Mouse (Mus musculus) forebrain, embryonic 13.5 days (tissue): ENCODE results near the gene Kcnab2. TPM values are rescaled to one million over a fixed set of nuclear protein-coding genes. Genes with fewer than 3 reads are reported as not detected.

Experiments
- ATAC-seq: fragments of 200-750 bp; cut with Nextera tagmentation; 2 replicates; pipeline ENCODE4 v1.8.0; 2017
- H3K27ac ChIP-seq: fragments of 300-500 bp; sonication (generic); 2 replicates; pipeline ENCODE4 v1.5.1; 2015; ENCODE audit warnings: inconsistent platforms, mild to moderate bottlenecking, moderate library complexity
- H3K27me3 ChIP-seq: fragments of 300-500 bp; sonication (generic); 2 replicates; pipeline ENCODE4 v1.6.1; 2015; ENCODE audit warnings: mild to moderate bottlenecking, inconsistent platforms
- H3K36me3 ChIP-seq: fragments of 300-500 bp; sonication (generic); 2 replicates; pipeline ENCODE4 v1.6.1; 2015; ENCODE audit warnings: mild to moderate bottlenecking, inconsistent platforms; ENCODE audit not compliant: poor library complexity, severe bottlenecking
- H3K4me1 ChIP-seq: fragments of 300-500 bp; sonication (generic); 2 replicates; pipeline ENCODE4 v1.6.1; 2015; ENCODE audit warnings: inconsistent platforms
- H3K4me2 ChIP-seq: fragments of 300-500 bp; sonication (generic); 2 replicates; pipeline ENCODE4 v1.6.1; 2015; ENCODE audit warnings: inconsistent platforms, mild to moderate bottlenecking, moderate library complexity
- H3K4me3 ChIP-seq: fragments of 300-500 bp; sonication (generic); 2 replicates; pipeline ENCODE4 v1.5.1; 2015; ENCODE audit warnings: mild to moderate bottlenecking, inconsistent platforms
- H3K9ac ChIP-seq: fragments of 300-500 bp; sonication (generic); 2 replicates; pipeline ENCODE4 v1.6.1; 2015; ENCODE audit warnings: mild to moderate bottlenecking, inconsistent platforms
- H3K9me3 ChIP-seq: fragments of 300-500 bp; sonication (generic); replicated peaks from 2 replicates; pipeline ENCODE4 v1.6.1; 2016; ENCODE audit warnings: inconsistent platforms
- WGBS: fragments of 180-500 bp; shearing (Covaris S2); methylation state at CpG from one replicate; pipeline ENCODE4 v1.1.7; 2015; 5-methylcytosine and 5-hydroxymethylcytosine counted together
- polyA plus RNA-seq: library from polyadenylated mRNA; unstranded; fragments of >200 nt; fragmentation: Nextera tagmentation; extraction: Ambion mirVana; gene quantifications from 2 replicates; pipeline ENCODE4 v1.2.1, GENCODE M21; 2015

Kcnab2 gene
- polyA plus RNA-seq, 1 experiment from 2014 or later, result 12.2 TPM

DNA sequence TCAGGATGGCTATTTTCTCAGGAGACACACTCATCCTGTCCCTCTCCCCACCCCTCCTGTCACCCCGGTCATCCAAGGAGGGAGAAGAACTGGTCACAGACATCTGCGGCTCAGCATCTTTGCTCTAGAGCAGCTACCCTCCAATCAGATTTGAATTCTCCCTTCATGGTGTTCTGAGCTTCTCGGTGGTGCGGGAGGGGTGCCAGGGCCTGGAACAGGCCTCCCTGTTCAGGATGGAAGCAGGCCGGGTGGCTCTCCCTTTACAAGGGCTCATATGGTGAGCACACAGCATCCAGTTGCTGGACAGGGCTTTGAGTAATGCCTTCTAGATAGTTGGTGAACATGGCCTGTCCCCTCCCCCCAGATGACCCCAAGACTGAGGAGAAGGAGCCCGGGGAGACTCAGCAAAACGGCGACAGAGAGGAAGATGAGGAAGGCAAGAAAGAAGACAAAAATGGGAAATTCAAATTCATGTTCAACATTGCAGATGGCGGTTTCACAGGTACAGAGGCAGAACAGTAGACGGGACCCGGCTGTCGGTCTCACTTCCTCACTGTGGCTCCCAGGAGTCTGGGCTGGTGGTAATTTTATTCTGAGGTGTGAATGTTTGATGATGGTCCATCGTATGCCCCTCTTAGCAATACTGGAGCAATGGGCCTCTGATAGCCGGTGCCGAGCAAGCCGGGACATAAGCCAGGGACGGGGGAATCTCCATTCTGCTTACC lies 95.0 kb downstream of the Kcnab2 start:
- Histone ChIP-seq H3K36me3 (peaks cover 10% of the 10 kb centered on the region; the same call in 1 of the 2 replicates), H3K4me3 (no peak overlapping the region), H3K4me2 (no peak overlapping the region), H3K9me3 (no peaks in the 10 kb centered on the region), H3K27ac (no peak overlapping the region), H3K9ac (no peak overlapping the region), H3K27me3 (no peaks in the 10 kb centered on the region), H3K4me1 (no peaks in the 10 kb centered on the region)
- no peak for ATAC-seq
- WGBS, result 84% methylated on average over 17 of the region's 17 CpGs

DNA sequence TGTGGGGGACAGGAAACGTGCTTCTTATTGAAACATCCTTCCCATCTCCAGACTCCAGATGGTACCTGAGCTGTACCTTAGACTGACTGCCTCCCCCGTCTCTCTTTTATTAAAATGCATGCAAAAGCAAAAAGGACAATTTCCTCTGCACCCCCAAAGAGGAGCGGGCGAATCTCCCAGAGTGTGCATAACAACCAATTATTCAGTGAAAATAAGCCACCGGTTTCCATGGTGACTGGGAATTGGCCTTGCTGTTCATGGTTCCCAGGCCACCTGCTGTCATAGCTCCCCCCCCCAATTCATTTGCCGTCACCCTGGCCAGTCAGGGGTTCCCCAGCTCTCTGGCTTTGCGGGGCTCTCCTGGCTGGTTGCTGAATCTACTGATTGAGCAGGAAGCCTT lies 112.4 kb downstream of the Kcnab2 start:
- H3K27me3 ChIP-seq, result 0 out of 2 replicates have a peak, but pooled peaks cover 12% of the 10 kb centered on the region
- H3K4me1 ChIP-seq, result peaks cover 26% of the 10 kb centered on the region
- H3K4me2 ChIP-seq, result no peak overlapping the region
- H3K9me3 ChIP-seq, result no peaks in the 10 kb centered on the region
- no peak overlapping the region for H3K4me3 ChIP-seq
- peak overlapping the region; percentile 62 for H3K27ac ChIP-seq
- 0 out of 2 replicates have a peak, but pooled peaks have one; percentile 31 for ATAC-seq
- H3K36me3 ChIP-seq, result peaks cover 5% of the 10 kb centered on the region; the same call in 1 of the 2 replicates
- 24% methylated on average over 7 of the region's 7 CpGs for WGBS
- 0 out of 2 replicates have a peak overlapping the region, but pooled peaks have one; percentile 30 for H3K9ac ChIP-seq

DNA sequence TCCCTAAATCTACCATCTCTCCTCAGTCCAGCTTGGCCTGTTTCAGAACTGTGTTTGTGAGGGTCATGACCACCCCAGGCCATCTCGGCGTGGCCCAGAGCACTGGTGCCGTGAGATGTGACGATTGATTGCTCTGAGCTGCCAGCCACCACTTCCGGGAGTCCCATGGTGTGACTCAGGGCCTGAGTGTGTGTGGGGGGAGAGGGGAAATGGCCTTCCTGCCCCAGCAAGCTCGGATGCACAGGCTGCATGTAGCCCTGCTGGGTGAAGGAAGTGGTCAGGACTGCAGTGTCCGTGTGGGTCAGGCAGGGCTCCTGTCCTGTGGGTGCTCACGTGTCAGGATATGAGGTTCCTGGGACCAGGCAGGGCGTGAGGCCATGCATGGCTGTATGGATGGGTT lies 115.5 kb downstream of the Kcnab2 start:
- Histone ChIP-seq H3K9ac (no peak overlapping the region), H3K9me3 (no peaks in the 10 kb centered on the region), H3K27ac (no peak overlapping the region), H3K27me3 (peaks cover 18% of the 10 kb centered on the region; the same call in 1 of the 2 replicates), H3K4me3 (no peak overlapping the region), H3K4me1 (peaks cover 26% of the 10 kb centered on the region), H3K4me2 (no peak overlapping the region), H3K36me3 (peaks cover 5% of the 10 kb centered on the region; the same call in 1 of the 2 replicates)
- WGBS, result 79% methylated on average over 9 of the region's 9 CpGs
- no peak for ATAC-seq

DNA sequence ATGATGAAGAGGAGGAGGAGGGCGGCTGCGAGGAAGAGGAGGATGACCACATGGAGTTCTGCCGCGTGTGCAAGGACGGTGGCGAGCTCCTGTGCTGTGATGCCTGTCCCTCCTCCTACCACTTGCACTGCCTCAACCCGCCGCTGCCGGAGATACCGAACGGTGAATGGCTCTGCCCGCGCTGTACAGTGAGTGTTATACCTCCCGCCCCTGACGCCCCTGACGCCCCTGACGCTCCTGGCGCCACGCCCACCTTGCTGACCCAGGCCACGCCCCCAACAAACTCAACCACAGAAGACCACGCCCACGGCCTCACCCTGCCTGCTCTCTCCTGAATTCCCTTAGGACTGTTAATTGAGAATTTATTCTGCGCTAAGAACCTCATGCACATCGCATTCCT lies 116.8 kb downstream of the Kcnab2 start:
- Histone ChIP-seq H3K36me3 (peaks cover 5% of the 10 kb centered on the region; the same call in 1 of the 2 replicates), H3K4me1 (peaks cover 25% of the 10 kb centered on the region), H3K4me2 (peak overlapping the region; percentile 51), H3K9me3 (no peaks in the 10 kb centered on the region), H3K27ac (no peak overlapping the region), H3K4me3 (peak overlapping the region; percentile 5; the same call in 1 of the 2 replicates), H3K27me3 (peaks cover 23% of the 10 kb centered on the region; the same call in 1 of the 2 replicates), H3K9ac (no peak overlapping the region; the same call in 1 of the 2 replicates)
- 1% methylated on average over 23 of the region's 24 CpGs for WGBS
- peak; percentile 65; the same call in 1 of the 2 replicates for ATAC-seq

DNA sequence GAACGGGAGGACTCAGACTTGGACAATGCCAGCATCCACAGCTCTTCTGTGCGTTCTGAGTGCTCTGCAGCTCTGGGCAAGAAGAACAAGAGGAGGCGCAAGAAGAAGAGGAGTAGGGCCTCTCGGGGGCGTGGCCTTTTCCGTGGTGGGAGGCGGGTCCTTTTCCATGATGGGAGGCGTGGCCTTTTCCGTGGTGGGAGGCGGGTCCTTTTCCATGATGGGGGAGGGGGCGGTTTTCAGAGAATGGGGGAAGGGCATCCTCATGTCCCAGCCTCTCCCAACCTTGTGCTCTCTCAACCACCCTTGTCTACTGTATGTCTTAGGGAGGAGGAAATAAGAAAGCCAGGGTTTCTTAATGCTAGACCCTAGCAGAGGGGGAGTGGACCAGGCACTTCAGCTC lies 118.0 kb downstream of the Kcnab2 start:
- Histone ChIP-seq H3K4me3 (no peak overlapping the region), H3K9me3 (no peaks in the 10 kb centered on the region), H3K27me3 (peaks cover 23% of the 10 kb centered on the region; the same call in 1 of the 2 replicates), H3K4me2 (no peak overlapping the region), H3K4me1 (peaks cover 13% of the 10 kb centered on the region), H3K36me3 (peaks cover 5% of the 10 kb centered on the region; the same call in 1 of the 2 replicates), H3K27ac (no peak overlapping the region), H3K9ac (no peak overlapping the region)
- no peak for ATAC-seq
- WGBS, result 6% methylated on average over 11 of the region's 11 CpGs

DNA sequence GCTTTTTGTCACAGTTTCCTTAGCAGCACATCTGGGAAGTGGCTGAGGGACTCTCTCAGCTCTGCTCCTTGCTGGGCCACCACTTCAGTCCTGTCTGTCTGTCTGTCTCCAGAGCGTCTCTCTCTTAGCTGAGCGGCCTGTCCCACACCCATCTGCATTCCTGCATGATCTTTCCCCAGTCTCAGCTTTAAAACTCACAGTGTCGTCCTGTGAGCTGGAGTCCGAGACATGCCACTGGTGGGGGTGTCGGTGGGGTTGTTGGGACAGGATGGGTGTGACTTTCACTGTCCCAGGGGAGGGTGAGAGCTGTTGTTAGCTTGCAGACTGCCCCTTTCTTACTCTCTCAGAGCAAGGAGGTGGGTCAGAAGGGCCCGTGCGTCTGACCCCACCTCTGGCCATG lies 122.0 kb downstream of the Kcnab2 start:
- H3K27me3 ChIP-seq, result peaks cover 40% of the 10 kb centered on the region; the same call in 1 of the 2 replicates
- no peak overlapping the region for H3K9ac ChIP-seq
- H3K36me3 ChIP-seq, result no peaks in the 10 kb centered on the region
- H3K4me1 ChIP-seq, result peaks cover 22% of the 10 kb centered on the region
- H3K27ac ChIP-seq, result no peak overlapping the region
- H3K4me3 ChIP-seq, result no peak overlapping the region
- WGBS, result 82% methylated on average over 7 of the region's 7 CpGs
- no peak overlapping the region for H3K4me2 ChIP-seq
- no peak for ATAC-seq
- H3K9me3 ChIP-seq, result no peaks in the 10 kb centered on the region

DNA sequence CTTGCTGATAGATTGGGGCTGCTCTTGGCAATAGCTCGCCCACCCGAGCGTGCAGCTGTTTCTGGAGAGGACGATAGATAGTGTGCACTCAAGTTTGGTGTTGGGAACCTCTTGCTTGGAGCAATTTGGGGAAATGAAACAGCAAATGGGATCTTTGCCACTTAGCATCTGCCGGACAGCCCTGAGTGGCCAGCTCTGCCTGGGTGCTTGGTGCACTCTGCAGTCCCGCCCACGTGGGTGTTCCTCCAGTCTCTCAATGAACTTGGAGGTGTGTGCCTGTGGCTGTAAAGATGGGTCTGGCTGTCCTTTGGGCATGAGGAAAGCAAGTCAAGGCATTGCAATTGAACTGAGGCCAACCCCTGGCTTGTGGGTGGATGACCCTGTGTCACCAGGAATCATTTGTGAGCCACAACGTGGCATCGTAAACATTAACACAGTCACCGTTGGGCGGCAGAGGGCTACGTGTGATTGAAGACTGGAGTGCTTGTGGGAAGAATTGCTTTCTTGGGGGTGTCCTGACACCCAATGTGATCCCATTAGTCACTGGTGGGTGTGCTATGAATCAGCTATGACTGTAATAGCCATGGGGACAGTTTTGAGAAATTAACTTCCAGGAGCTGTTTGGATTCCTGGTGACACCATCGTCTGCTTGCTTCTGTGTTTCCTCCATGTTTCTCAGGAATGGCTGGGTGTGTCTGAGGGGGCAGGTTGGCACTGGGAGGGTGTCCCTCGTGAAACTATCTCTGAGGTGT lies 123.6 kb downstream of the Kcnab2 start:
- Histone ChIP-seq H3K4me1 (peaks cover 33% of the 10 kb centered on the region), H3K27ac (no peak overlapping the region), H3K36me3 (no peaks in the 10 kb centered on the region), H3K4me3 (no peak overlapping the region), H3K4me2 (no peak overlapping the region), H3K9ac (no peak overlapping the region), H3K9me3 (no peaks in the 10 kb centered on the region), H3K27me3 (peaks cover 38% of the 10 kb centered on the region; the same call in 1 of the 2 replicates)
- WGBS, result 85% methylated on average over 14 of the region's 14 CpGs
- ATAC-seq, result no peak

DNA sequence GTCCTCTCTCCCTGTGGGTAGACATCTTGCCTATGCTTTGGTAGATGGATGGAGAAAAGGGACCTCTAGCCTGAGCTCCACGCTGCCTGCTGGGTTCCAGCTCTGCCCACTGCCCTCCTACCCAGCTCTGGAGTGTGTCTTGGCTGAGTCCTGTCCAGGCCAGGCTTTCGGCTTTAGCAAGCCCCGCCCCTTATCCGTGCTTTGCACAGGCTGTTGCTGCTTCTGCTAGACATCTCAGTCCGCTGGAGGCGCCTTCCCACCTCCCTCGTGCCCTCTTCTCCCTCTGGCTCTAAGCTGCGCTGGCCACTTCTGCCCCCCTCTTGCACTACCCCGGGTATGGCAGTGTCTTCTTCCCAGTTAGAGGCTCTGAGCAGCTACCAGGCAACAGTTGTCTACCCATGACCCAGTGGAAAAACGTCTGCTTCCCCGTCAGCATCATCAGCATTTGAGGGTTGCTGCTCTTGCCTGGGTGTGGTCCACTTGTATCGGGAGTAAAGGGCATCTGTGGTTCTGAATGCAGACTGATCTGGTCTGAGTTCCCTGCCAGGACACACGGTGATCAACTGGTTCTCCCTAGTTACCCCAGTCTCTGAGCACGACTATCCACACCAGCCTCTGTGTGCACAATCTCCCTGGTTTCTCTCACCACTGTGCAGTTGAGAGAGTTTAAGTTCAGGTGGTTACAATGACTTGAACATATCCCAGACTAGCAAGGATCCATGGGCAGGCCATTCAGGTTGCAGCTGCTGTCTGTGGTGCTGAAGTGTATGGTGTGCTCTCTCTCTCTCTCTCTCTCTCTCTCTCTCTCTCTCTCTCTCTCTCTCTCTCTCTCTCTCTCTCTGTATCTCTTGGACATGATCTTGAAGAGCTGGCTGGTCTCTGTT lies 126.0 kb downstream of the Kcnab2 start:
- Histone ChIP-seq H3K9me3 (no peaks in the 10 kb centered on the region), H3K27ac (peak overlapping the region; percentile 93), H3K4me1 (peaks cover 43% of the 10 kb centered on the region), H3K4me2 (peak overlapping the region; percentile 54; the same call in 1 of the 2 replicates), H3K4me3 (no peak overlapping the region), H3K27me3 (peaks cover 39% of the 10 kb centered on the region; the same call in 1 of the 2 replicates), H3K36me3 (no peaks in the 10 kb centered on the region), H3K9ac (0 out of 2 replicates have a peak overlapping the region, but pooled peaks have one; percentile 34)
- ATAC-seq, result peak; percentile 19; the same call in 1 of the 2 replicates
- WGBS, result 8% methylated on average over 14 of the region's 14 CpGs

DNA sequence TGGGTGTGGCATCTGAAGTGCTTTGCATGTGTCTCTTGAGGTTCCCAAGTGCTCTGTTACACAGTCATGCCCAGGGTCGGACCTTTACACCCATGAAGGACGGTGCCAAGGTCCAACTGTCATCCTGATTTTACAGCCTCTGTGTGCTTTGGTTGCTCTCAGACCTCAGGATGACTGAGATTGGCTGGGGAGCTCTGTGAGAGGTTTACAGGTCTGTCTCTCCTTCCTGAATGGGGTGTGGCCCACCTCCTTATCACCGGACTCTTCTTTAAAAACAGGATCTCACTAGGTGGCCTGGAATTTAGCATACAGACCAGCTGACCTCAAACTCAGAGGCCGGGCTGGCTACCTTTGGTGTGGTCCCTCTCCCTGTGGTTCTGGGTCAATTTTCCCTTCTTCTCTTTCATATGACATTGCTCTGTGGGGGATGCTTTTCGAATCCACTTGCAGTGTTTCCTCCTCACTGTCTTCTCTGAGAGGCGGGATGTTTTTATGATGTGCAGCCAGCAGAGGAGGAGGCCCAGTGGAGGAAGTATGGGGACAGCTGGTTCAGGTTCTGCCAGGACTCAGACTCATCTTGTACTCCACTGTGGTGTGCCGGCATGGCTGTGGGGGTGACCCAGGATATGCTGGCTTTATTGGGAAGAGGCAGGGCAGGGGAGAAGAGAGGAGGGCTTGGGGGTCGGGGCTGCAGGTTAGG lies 126.8 kb downstream of the Kcnab2 start:
- Histone ChIP-seq H3K4me2 (peak overlapping the region; percentile 54), H3K27ac (peak overlapping the region; percentile 93), H3K4me3 (no peak overlapping the region), H3K4me1 (peaks cover 43% of the 10 kb centered on the region), H3K9ac (0 out of 2 replicates have a peak overlapping the region, but pooled peaks have one; percentile 34), H3K9me3 (no peaks in the 10 kb centered on the region), H3K27me3 (peaks cover 37% of the 10 kb centered on the region; the same call in 1 of the 2 replicates), H3K36me3 (no peaks in the 10 kb centered on the region)
- 36% methylated on average over 8 of the region's 8 CpGs for WGBS
- no peak for ATAC-seq

DNA sequence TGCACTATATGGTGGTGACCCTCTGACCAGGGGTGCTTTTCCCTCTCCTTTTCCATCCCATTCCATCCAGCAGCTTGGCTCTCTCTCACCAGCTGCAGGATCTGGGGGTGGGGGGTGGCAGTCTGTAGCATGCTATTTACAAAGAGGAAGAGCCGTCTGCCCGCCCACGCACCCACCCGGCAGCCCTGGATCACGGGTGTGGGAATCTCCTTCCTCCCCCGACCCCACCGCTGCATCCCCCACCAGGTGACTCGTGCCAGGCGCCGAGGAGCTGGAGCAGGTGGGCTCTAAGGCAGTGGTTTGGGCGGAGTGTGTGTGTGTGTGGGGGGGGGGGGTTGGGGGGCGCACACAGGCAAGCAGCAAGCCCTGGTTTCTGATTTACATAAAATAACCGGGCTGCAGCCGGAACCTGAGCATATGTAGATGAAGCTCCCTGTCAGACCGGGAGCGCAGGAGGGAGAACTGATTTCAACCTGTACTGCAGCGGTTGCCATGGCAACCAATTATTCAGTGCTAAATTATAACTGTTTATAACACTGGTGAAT lies 127.8 kb downstream of the Kcnab2 start:
- Histone ChIP-seq H3K27ac (peak overlapping the region; percentile 93), H3K4me3 (peak overlapping the region; percentile 16; the same call in 1 of the 2 replicates), H3K4me2 (peak overlapping the region; percentile 54), H3K9ac (peak overlapping the region; percentile 59; the same call in 1 of the 2 replicates), H3K9me3 (no peaks in the 10 kb centered on the region), H3K4me1 (peaks cover 46% of the 10 kb centered on the region), H3K36me3 (no peaks in the 10 kb centered on the region), H3K27me3 (peaks cover 37% of the 10 kb centered on the region; the same call in 1 of the 2 replicates)
- WGBS, result 7% methylated on average over 17 of the region's 17 CpGs
- peak; percentile 80 for ATAC-seq
